Mouse (Mus musculus) cerebellum, adult 2 months (tissue): ENCODE measurements around the gene Xpo5.

Experiments
- CTCF ChIP-seq: fragments of 200-500 bp; IDR thresholded peaks from 2 replicates; pipeline ENCODE4 v1.5.1; 2011; ENCODE audit warnings: low read depth, mild to moderate bottlenecking, control low read depth, low read length, moderate library complexity, borderline replicate concordance; ENCODE audit not compliant: insufficient read depth
- POLR2A ChIP-seq: fragments of 200-500 bp; IDR thresholded peaks from 2 replicates; pipeline ENCODE4 v1.6.1; 2011; ENCODE audit warnings: low read length, control low read depth, borderline replicate concordance; ENCODE audit not compliant: insufficient read depth

- TF ChIP-seq CTCF (no peak), POLR2A (no peak)
These were observed 45.5 kb upstream of the Xpo5 start for GRCm38 (mm10) chr17:46157131-46157530.
